Mouse (Mus musculus) liver, adult 2 months (tissue): ENCODE measurements around the gene Reep3.

Experiments
- CTCF ChIP-seq: fragments of 200-500 bp; IDR thresholded peaks from 2 replicates; pipeline ENCODE4 v1.5.1; 2011; ENCODE audit warnings: low read depth, low read length, control low read depth
- POLR2A ChIP-seq: fragments of 200-500 bp; IDR thresholded peaks from 2 replicates; pipeline ENCODE4 v1.6.1; 2011; ENCODE audit warnings: low read length, control low read depth; ENCODE audit not compliant: insufficient read depth; ENCODE audit errors: extremely low read depth

DNA sequence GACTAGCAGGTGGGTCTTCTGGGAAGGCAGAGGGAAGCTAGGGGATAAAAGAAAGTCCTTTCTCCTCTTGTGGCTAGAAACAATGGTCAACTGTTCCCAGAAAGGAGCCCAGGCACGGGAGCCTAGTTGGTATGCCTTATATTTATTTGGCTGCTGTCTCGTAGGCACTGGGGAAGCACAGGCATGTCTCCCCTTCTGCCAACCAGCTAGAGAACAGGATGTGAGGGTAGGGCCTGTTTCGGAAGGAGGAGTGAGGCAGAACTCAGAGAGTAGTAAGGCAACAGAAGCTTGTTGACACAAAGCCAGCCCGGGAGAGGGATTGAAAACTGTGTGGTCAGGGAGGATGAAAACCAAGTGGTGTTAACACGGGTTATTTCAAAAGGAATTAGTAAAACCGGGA is 101.6 kb downstream of the Reep3 start:
- TF ChIP-seq CTCF (no peak), POLR2A (no peak)
